Mouse (Mus musculus) embryonic facial prominence, embryonic 12.5 days (tissue): Measurements from ENCODE around the gene Olfr894. TPM values are rescaled to one million over a fixed set of nuclear protein-coding genes. Genes with fewer than 3 reads are reported as not detected.
"Not testable (repeated sequence)": the region's sequence is repeated elsewhere in the genome, so short reads cannot be mapped to it uniquely, and the experiment has no call there.

Experiments used
- ATAC-seq: fragments of 200-750 bp; cut with Nextera tagmentation; 2 replicates; pipeline ENCODE4 v1.8.0; 2017; ENCODE audit not compliant: insufficient number of reproducible peaks, insufficient read depth, low FRiP score, low TSS enrichment
- H3K27ac ChIP-seq: fragments of 300-500 bp; sonication (generic); 2 replicates; pipeline ENCODE4 v1.5.1; 2016; ENCODE audit warnings: mild to moderate bottlenecking
- H3K27me3 ChIP-seq: fragments of 300-500 bp; sonication (generic); 2 replicates; pipeline ENCODE4 v1.6.1; 2016; ENCODE audit warnings: mild to moderate bottlenecking, moderate library complexity
- H3K36me3 ChIP-seq: fragments of 300-500 bp; sonication (generic); 2 replicates; pipeline ENCODE4 v1.6.1; 2016; ENCODE audit warnings: mild to moderate bottlenecking
- H3K4me1 ChIP-seq: fragments of 300-500 bp; sonication (generic); 2 replicates; pipeline ENCODE4 v1.6.1; 2016
- H3K4me2 ChIP-seq: fragments of 300-500 bp; sonication (generic); replicated peaks from 2 replicates; pipeline ENCODE4 v1.6.1; 2016; ENCODE audit warnings: mild to moderate bottlenecking, moderate library complexity
- H3K4me3 ChIP-seq: fragments of 300-500 bp; sonication (generic); 2 replicates; pipeline ENCODE4 v1.5.1; 2016; ENCODE audit warnings: mild to moderate bottlenecking
- H3K9ac ChIP-seq: fragments of 300-500 bp; sonication (generic); 2 replicates; pipeline ENCODE4 v1.6.1; 2016; ENCODE audit warnings: mild to moderate bottlenecking, moderate library complexity
- H3K9me3 ChIP-seq: fragments of 300-500 bp; sonication (generic); 2 replicates; pipeline ENCODE4 v1.6.1; 2016; ENCODE audit warnings: mild to moderate bottlenecking, moderate library complexity
- WGBS: fragments of 180-500 bp; shearing (Covaris S2); methylation state at CpG from one replicate; pipeline ENCODE4 v1.1.7; 2016; 5-methylcytosine and 5-hydroxymethylcytosine counted together
- polyA plus RNA-seq: library from polyadenylated mRNA; unstranded; fragments of >200 nt; fragmentation: Nextera tagmentation; extraction: Ambion mirVana; gene quantifications from 2 replicates; pipeline ENCODE4 v1.2.1, GENCODE M21; 2016

Olfr894 gene
- polyA plus RNA-seq = not detected in 2 replicates

DNA sequence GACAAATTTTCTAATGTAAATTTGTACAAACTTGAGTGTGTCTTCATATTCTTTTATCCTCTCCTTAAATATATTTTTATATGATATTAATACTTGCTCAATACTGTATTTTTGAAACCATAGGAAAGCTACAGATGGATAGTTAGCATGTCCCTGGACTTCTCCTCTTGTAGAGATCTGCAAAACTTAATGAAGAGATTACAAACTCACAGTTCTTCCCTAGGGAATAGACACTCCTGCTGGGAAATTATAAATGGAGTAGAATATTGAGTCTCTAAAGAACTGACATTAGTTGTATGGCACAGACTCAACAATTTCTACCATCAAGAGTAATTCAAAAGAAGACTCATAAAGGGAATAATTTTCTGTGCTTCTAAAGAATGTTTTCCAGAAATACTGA is at the start of gene Olfr894:
Olfr894 (plus strand) TSS at position 301 of the 400 bp plus-strand sequence.
- Histone ChIP-seq H3K4me1 (no peaks in the 10 kb centered on the region), H3K27me3 (no peaks in the 10 kb centered on the region), H3K4me3 (no peak within 1 kb of the TSS), H3K9ac (no peak within 1 kb of the TSS), H3K27ac (no peak within 1 kb of the TSS), H3K9me3 (no peaks in the 10 kb centered on the region), H3K4me2 (no peak within 1 kb of the TSS), H3K36me3 (no peaks in the 10 kb centered on the region)
- ATAC-seq = no peak

DNA sequence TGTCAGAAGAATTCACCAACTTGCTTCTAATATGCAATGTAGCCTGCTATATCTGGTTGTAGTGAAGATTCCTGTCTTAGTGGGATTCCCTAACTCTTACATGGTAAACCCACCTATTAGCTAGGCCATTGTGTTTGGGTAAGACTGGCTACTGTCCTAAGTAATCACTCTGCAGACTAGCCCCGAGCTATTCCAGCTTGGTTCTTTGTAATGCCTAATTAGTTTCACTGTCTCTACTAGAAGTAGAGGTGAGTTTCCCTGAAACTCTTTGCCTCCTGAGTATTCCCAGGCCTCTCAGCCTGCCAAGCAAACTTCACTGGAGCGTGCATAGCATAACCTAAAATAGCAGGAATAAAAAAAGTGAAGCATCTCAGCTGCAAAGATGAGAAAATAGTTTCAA is 49.5 kb upstream of the Olfr894 start:
- WGBS = 47% methylated on average over 2 of the region's 2 CpGs

DNA sequence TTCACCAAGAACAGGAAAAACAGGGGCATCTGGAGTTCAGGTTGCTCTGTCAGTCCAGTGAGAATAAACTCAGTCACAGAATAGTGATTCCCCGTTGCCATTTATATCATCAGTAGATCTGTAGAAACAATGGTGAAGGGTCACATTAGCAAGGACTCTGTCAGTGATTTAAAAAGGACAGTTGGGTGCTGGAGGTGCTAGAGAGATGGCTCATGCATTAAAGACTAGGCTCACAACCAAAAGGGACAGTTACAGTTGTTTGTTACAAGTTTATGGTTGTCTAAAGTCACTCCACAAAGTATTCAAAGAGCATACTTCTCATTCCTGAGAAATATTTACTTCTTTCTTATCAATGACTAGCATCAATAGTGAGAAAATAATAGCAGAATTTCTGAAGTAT is 37.1 kb upstream of the Olfr894 start, which contains the start of gene Olfr891:
Olfr891 (minus strand) TSS at position 101 of the 400 bp plus-strand sequence.
- no peak for ATAC-seq
- H3K36me3 ChIP-seq = no peaks in the 10 kb centered on the region
- no peaks in the 10 kb centered on the region for H3K4me1 ChIP-seq
- no peak within 1 kb of the TSS for H3K4me2 ChIP-seq
- H3K4me3 ChIP-seq = no peak within 1 kb of the TSS
- H3K9ac ChIP-seq = no peak within 1 kb of the TSS
- peaks cover 4% of the 10 kb centered on the region; the same call in 1 of the 2 replicates for H3K9me3 ChIP-seq
- H3K27ac ChIP-seq = no peak within 1 kb of the TSS
- H3K27me3 ChIP-seq = no peaks in the 10 kb centered on the region
- 78% methylated on average over 1 of the region's 1 CpGs for WGBS

More for the DNA sequence above, 49.5 kb upstream of the Olfr894 start:
- not testable (repeated sequence) for H3K9ac ChIP-seq, ATAC-seq, H3K4me3 ChIP-seq, H3K27me3 ChIP-seq, H3K36me3 ChIP-seq, H3K4me1 ChIP-seq, H3K4me2 ChIP-seq, H3K27ac ChIP-seq, H3K9me3 ChIP-seq

DNA sequence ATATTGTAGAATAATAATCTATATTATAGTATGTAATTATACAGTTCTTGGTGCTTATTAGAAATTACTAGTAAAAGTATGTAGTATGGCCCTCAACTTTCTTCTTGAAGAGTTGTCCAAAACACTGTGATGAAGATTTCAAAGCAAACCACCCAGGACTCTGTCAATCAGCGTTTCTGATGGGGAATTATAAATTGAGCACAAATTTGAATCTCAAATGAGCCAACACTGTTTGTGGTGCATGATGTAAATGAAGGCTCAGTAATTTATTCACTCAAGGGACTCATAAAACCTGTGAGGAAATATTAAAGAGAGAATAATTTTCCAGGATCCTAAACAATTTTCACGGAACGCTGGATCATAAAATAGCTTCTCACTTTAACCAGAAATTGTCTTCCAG is 9.8 kb upstream of the Olfr894 start, which contains the start of gene Olfr893:
Olfr893 (plus strand) TSS at position 301 of the 400 bp plus-strand sequence.
- 89% methylated on average over 3 of the region's 3 CpGs for WGBS
- Histone ChIP-seq H3K4me2 (no peak within 1 kb of the TSS), H3K4me1 (no peaks in the 10 kb centered on the region), H3K9ac (no peak within 1 kb of the TSS), H3K4me3 (no peak within 1 kb of the TSS), H3K27ac (no peak within 1 kb of the TSS), H3K27me3 (no peaks in the 10 kb centered on the region), H3K9me3 (no peaks in the 10 kb centered on the region), H3K36me3 (no peaks in the 10 kb centered on the region)
- ATAC-seq = no peak

DNA sequence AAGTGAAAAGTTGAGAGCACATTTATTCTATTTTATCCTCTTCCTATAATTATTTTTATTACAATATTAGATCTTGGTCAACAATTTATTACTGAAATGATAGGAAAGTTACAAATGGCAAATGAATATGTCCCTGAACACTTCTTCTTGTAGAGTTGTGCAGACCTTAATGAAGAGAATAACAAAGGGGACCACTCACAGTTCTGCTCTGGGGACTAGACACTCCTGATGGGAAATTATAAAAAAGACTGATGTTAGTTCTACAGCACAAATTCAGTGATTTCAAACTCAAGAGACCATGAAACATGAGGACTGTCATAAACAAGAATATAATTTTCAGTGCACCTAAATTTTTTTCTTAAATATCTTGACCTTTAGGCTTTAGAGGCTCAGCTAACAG is 34.6 kb downstream of the Olfr894 start, which contains the start of gene Olfr143:
Olfr143 (plus strand) TSS at position 301 of the 400 bp plus-strand sequence.
- no peaks in the 10 kb centered on the region for H3K36me3 ChIP-seq
- H3K9me3 ChIP-seq = no peaks in the 10 kb centered on the region
- H3K4me1 ChIP-seq = no peaks in the 10 kb centered on the region
- no peak within 1 kb of the TSS for H3K9ac ChIP-seq
- ATAC-seq = no peak
- no peaks in the 10 kb centered on the region for H3K27me3 ChIP-seq
- no peak within 1 kb of the TSS for H3K27ac ChIP-seq
- no peak within 1 kb of the TSS for H3K4me3 ChIP-seq
- H3K4me2 ChIP-seq = no peak within 1 kb of the TSS

DNA sequence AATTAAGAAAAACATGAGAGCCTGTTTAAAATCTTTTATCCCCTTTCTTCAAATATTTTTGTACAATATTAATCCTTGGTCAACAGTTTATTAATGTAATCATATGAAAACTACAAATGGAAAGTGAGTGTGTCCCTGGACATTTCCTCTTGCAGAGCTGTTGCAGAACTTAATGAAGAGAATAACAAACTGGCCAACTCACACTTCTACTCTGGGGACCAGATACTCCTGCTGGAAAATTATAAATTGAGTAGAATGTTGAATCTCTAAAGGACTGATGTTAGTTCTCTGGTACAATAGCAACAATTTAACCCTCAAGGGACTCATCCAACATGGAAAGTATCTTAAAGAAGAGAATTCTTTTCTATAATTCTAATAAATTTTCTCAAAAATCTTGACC is 49.7 kb downstream of the Olfr894 start, which contains the start of gene Olfr895:
Olfr895 (plus strand) TSS at position 301 of the 400 bp plus-strand sequence.
- no peaks in the 10 kb centered on the region for H3K4me1 ChIP-seq
- no peak for ATAC-seq
- H3K27me3 ChIP-seq = no peaks in the 10 kb centered on the region
- no peak within 1 kb of the TSS for H3K4me2 ChIP-seq
- H3K36me3 ChIP-seq = no peaks in the 10 kb centered on the region
- H3K4me3 ChIP-seq = no peak within 1 kb of the TSS
- H3K27ac ChIP-seq = no peak within 1 kb of the TSS
- no peak within 1 kb of the TSS for H3K9ac ChIP-seq
- H3K9me3 ChIP-seq = no peaks in the 10 kb centered on the region

Other genes with a start within 250 kb of the Olfr894 start
- not detected in 2 replicates for gene Olfr881, start 226.2 kb upstream of the Olfr894 start, polyA plus RNA-seq
- gene Olfr883, start 192.2 kb upstream of the Olfr894 start, polyA plus RNA-seq = not detected in 2 replicates
- gene Olfr884, start 171.5 kb upstream of the Olfr894 start, polyA plus RNA-seq = not detected in 2 replicates
- not detected in 2 replicates for gene Olfr885, start 156.7 kb upstream of the Olfr894 start, polyA plus RNA-seq
- gene Olfr887, start 134.0 kb upstream of the Olfr894 start, polyA plus RNA-seq = not detected in 2 replicates
- not detected in 2 replicates for gene Olfr888, start 109.9 kb upstream of the Olfr894 start, polyA plus RNA-seq
- gene Olfr889, start 102.9 kb upstream of the Olfr894 start, polyA plus RNA-seq = 0.10 TPM in 2 replicates
- gene Olfr890, start 75.5 kb upstream of the Olfr894 start, polyA plus RNA-seq = not detected in 2 replicates
- not detected in 2 replicates for gene Olfr891, start 37.2 kb upstream of the Olfr894 start, polyA plus RNA-seq
- not detected in 2 replicates for gene Olfr893, start 9.7 kb upstream of the Olfr894 start, polyA plus RNA-seq
- gene Olfr143, start 34.7 kb downstream of the Olfr894 start, polyA plus RNA-seq = not detected in 2 replicates
- not detected in 2 replicates for gene Olfr895, start 49.8 kb downstream of the Olfr894 start, polyA plus RNA-seq
- not detected in 2 replicates for gene Olfr896-ps1, start 73.1 kb downstream of the Olfr894 start, polyA plus RNA-seq
- gene Olfr25, start 111.0 kb downstream of the Olfr894 start, polyA plus RNA-seq = not detected in 2 replicates
- not detected in 2 replicates for gene Olfr898, start 130.4 kb downstream of the Olfr894 start, polyA plus RNA-seq
- not detected in 2 replicates for gene Olfr250, start 148.8 kb downstream of the Olfr894 start, polyA plus RNA-seq
- not detected in 2 replicates for gene Olfr251, start 159.0 kb downstream of the Olfr894 start, polyA plus RNA-seq
- not detected in 2 replicates for gene Olfr147, start 183.6 kb downstream of the Olfr894 start, polyA plus RNA-seq
- gene Olfr901, start 211.4 kb downstream of the Olfr894 start, polyA plus RNA-seq = not detected in 2 replicates
- gene Olfr902, start 229.6 kb downstream of the Olfr894 start, polyA plus RNA-seq = not detected in 2 replicates
- not detected in 2 replicates for gene Olfr904, start 245.1 kb downstream of the Olfr894 start, polyA plus RNA-seq